Mouse (Mus musculus): Measurements from ENCODE around the gene Eno3. TPM values are rescaled to one million over a fixed set of nuclear protein-coding genes. Genes with fewer than 3 reads are reported as not detected.
A peak's percentile ranks its signal among the peaks of the same experiment; 100 is the strongest.

Eno3 gene
- polyA plus RNA-seq, 1 experiment from 2014 or later = 468 TPM

- Histone ChIP-seq H3K36me3 (ENCODE audit: control insufficient read depth, insufficient read depth, low read length) (peaks cover 19% of the 10 kb centered on the region), H3K27me3 (ENCODE audit: control insufficient read depth, insufficient read depth, low read length) (no peaks in the 10 kb centered on the region), H3K4me1 (ENCODE audit: control insufficient read depth in 2 of 2, insufficient read depth in 2 of 2, low read length in 2 of 2) (peaks cover 16 to 31% of the 10 kb centered on the region in 2 experiments), H3K9ac (ENCODE audit: low read length) (peak within 1 kb of the TSS; percentile 98), H3K4me2 (ENCODE audit: low read length) (peak within 1 kb of the TSS; percentile 92), H3K27ac (replicated peaks in 1 of 2; ENCODE audit: control insufficient read depth in 1 of 2, insufficient read depth in 1 of 2, low read depth in 2 of 2, low read length in 2 of 2) (peak within 1 kb of the TSS; percentile 98 to 100), H3K4me3 (ENCODE audit: control insufficient read depth in 1 of 2, insufficient read depth in 1 of 2, low read depth in 1 of 2, low read length in 2 of 2) (peak within 1 kb of the TSS; percentile 93 to 97), H3K9me3 (ENCODE audit: control insufficient read depth, low read length) (no peaks in the 10 kb centered on the region)
- 2% methylated on average over 68 of the region's 69 CpGs for WGBS
- peak; percentile 89 for ATAC-seq (ENCODE audit: insufficient number of reproducible peaks, insufficient read depth, low FRiP score, low read depth)
Observed at GRCm38 (mm10) chr11:70699722-70700556, 42.9 kb downstream of the Eno3 start, which contains the start of the genes Inca1 and Kif1c. Gene Inca1 (minus strand): TSS chr11:70700155. Gene Kif1c (plus strand): TSS chr11:70700548.

DNA sequence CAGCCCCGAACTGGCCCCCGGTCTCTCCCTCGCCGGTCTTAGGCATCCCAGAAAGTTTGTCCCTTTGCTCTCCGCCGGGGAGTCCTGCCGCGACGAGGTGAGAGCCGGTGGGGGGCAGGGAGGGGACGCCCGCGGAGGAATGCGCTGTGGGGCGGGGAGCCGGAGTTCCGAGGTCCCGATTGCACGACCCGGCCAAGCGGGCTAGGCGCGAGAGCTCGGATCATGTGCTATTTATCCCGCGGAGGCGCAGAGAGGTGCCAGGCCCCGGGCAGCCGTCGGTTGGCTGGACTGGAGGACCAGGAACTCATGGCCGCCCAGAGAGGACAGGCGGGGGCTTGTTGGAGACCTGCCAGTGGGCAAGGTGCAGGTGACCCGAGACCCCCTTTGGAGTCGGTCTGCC is 43.6 kb downstream of the Eno3 start:
- WGBS = 0% methylated on average over 34 of the region's 34 CpGs
- Histone ChIP-seq H3K4me3 (ENCODE audit: control insufficient read depth in 1 of 2, insufficient read depth in 1 of 2, low read depth in 1 of 2, low read length in 2 of 2) (peak overlapping the region; percentile 93 to 97), H3K27ac (replicated peaks in 1 of 2; ENCODE audit: control insufficient read depth in 1 of 2, insufficient read depth in 1 of 2, low read depth in 2 of 2, low read length in 2 of 2) (peak overlapping the region; percentile 84 to 98), H3K4me1 (ENCODE audit: control insufficient read depth in 2 of 2, insufficient read depth in 2 of 2, low read length in 2 of 2) (peaks cover 16 to 31% of the 10 kb centered on the region in 2 experiments), H3K36me3 (ENCODE audit: control insufficient read depth, insufficient read depth, low read length) (peaks cover 26% of the 10 kb centered on the region), H3K9me3 (ENCODE audit: control insufficient read depth, low read length) (no peaks in the 10 kb centered on the region), H3K4me2 (ENCODE audit: low read length) (peak overlapping the region; percentile 92), H3K27me3 (ENCODE audit: control insufficient read depth, insufficient read depth, low read length) (no peaks in the 10 kb centered on the region), H3K9ac (ENCODE audit: low read length) (peak overlapping the region; percentile 98)
- ATAC-seq (ENCODE audit: insufficient number of reproducible peaks, insufficient read depth, low FRiP score, low read depth) = peak; percentile 42

GRCm38 (mm10) chr11:70701221-70701955 is 44.4 kb downstream of the Eno3 start:
- Histone ChIP-seq H3K4me2 (ENCODE audit: low read length) (peak overlapping the region; percentile 92), H3K4me3 (ENCODE audit: control insufficient read depth in 1 of 2, insufficient read depth in 1 of 2, low read depth in 1 of 2, low read length in 2 of 2) (peak overlapping the region; percentile 93 to 97), H3K9ac (ENCODE audit: low read length) (peak overlapping the region; percentile 98), H3K9me3 (ENCODE audit: control insufficient read depth, low read length) (no peaks in the 10 kb centered on the region), H3K27ac (replicated peaks in 1 of 2; ENCODE audit: control insufficient read depth in 1 of 2, insufficient read depth in 1 of 2, low read depth in 2 of 2, low read length in 2 of 2) (peak overlapping the region; percentile 84 to 98), H3K27me3 (ENCODE audit: control insufficient read depth, insufficient read depth, low read length) (no peaks in the 10 kb centered on the region), H3K4me1 (ENCODE audit: control insufficient read depth in 2 of 2, insufficient read depth in 2 of 2, low read length in 2 of 2) (peaks cover 16 to 31% of the 10 kb centered on the region in 2 experiments), H3K36me3 (ENCODE audit: control insufficient read depth, insufficient read depth, low read length) (peaks cover 34% of the 10 kb centered on the region)
- no peak for ATAC-seq (ENCODE audit: insufficient number of reproducible peaks, insufficient read depth, low FRiP score, low read depth)
- WGBS = 6% methylated on average over 10 of the region's 10 CpGs

- Histone ChIP-seq H3K9ac (ENCODE audit: low read length) (peak overlapping the region; percentile 98), H3K36me3 (ENCODE audit: control insufficient read depth, insufficient read depth, low read length) (peaks cover 41% of the 10 kb centered on the region), H3K4me2 (ENCODE audit: low read length) (peak overlapping the region; percentile 92), H3K27ac (replicated peaks in 1 of 2; ENCODE audit: control insufficient read depth in 1 of 2, insufficient read depth in 1 of 2, low read depth in 2 of 2, low read length in 2 of 2) (peak overlapping the region; percentile 64 to 98), H3K4me3 (ENCODE audit: control insufficient read depth in 1 of 2, insufficient read depth in 1 of 2, low read depth in 1 of 2, low read length in 2 of 2) (peak overlapping the region; percentile 93 to 97), H3K4me1 (ENCODE audit: control insufficient read depth in 2 of 2, insufficient read depth in 2 of 2, low read length in 2 of 2) (peaks cover 16 to 31% of the 10 kb centered on the region in 2 experiments), H3K9me3 (ENCODE audit: control insufficient read depth, low read length) (no peaks in the 10 kb centered on the region), H3K27me3 (ENCODE audit: control insufficient read depth, insufficient read depth, low read length) (no peaks in the 10 kb centered on the region)
- 46% methylated on average over 6 of the region's 6 CpGs for WGBS
- no peak for ATAC-seq (ENCODE audit: insufficient number of reproducible peaks, insufficient read depth, low FRiP score, low read depth)
Observed at GRCm38 (mm10) chr11:70701984-70702733, 45.2 kb downstream of the Eno3 start.

DNA sequence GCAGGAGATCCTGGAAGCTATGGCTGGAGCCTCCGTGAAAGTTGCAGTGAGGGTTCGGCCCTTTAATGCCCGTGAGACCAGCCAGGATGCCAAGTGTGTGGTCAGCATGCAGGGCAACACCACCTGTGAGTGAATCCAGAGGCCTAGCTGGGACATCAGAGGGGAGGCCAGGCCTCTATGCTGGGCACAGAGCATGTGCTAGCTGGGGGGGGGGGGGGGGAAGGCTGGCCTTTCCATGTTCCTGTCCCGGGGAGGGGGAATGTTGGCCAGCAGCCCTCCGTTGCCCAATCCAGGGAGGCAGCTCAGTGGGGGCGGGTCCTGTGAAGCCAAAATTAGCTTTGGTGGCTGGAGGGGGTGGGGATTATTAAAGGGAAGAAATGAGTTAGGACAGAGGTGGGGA is 45.8 kb downstream of the Eno3 start:
- peak overlapping the region; percentile 98 for H3K9ac ChIP-seq (ENCODE audit: low read length)
- peak overlapping the region; percentile 64 to 98 for H3K27ac ChIP-seq (replicated peaks in 1 of 2; ENCODE audit: control insufficient read depth in 1 of 2, insufficient read depth in 1 of 2, low read depth in 2 of 2, low read length in 2 of 2)
- H3K9me3 ChIP-seq (ENCODE audit: control insufficient read depth, low read length) = no peaks in the 10 kb centered on the region
- peaks cover 48% of the 10 kb centered on the region for H3K36me3 ChIP-seq (ENCODE audit: control insufficient read depth, insufficient read depth, low read length)
- peak overlapping the region; percentile 92 for H3K4me2 ChIP-seq (ENCODE audit: low read length)
- ATAC-seq (ENCODE audit: insufficient number of reproducible peaks, insufficient read depth, low FRiP score, low read depth) = 0 out of 2 replicates have a peak, but pooled peaks have one; percentile 14
- peaks cover 16 to 31% of the 10 kb centered on the region in 2 experiments for H3K4me1 ChIP-seq (ENCODE audit: control insufficient read depth in 2 of 2, insufficient read depth in 2 of 2, low read length in 2 of 2)
- H3K4me3 ChIP-seq (ENCODE audit: control insufficient read depth in 1 of 2, insufficient read depth in 1 of 2, low read depth in 1 of 2, low read length in 2 of 2) = peak overlapping the region in 1 of 2 experiments; percentile 93; a peak in 2 of 4 replicates
- WGBS = 26% methylated on average over 6 of the region's 6 CpGs
- H3K27me3 ChIP-seq (ENCODE audit: control insufficient read depth, insufficient read depth, low read length) = no peaks in the 10 kb centered on the region

DNA sequence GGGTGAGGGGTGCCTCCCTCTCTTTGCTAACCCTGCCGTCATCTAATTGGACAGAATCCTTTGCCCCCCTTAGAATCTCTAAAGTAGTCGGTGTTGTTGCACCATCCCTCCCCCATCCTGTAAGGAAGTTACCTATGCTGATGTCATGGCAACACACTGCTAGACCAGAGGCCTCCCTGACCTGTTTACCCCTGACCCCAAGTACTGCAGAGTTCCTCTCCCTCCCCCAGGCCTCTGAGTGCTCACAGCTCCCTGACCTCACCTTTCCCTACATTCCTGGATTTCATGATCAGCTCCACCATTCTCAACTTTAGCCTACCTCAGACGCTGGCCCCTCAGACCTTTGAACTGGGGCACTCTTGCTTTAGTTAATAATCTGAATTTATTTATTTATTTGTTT is 49.1 kb downstream of the Eno3 start:
- Histone ChIP-seq H3K36me3 (ENCODE audit: control insufficient read depth, insufficient read depth, low read length) (peaks cover 81% of the 10 kb centered on the region), H3K9ac (ENCODE audit: low read length) (no peak overlapping the region), H3K27ac (replicated peaks in 1 of 2; ENCODE audit: control insufficient read depth in 1 of 2, insufficient read depth in 1 of 2, low read depth in 2 of 2, low read length in 2 of 2) (no peak overlapping the region), H3K4me1 (ENCODE audit: control insufficient read depth in 2 of 2, insufficient read depth in 2 of 2, low read length in 2 of 2) (peaks cover 14 to 25% of the 10 kb centered on the region in 2 experiments), H3K4me3 (ENCODE audit: control insufficient read depth in 1 of 2, insufficient read depth in 1 of 2, low read depth in 1 of 2, low read length in 2 of 2) (no peak overlapping the region), H3K9me3 (ENCODE audit: control insufficient read depth, low read length) (no peaks in the 10 kb centered on the region), H3K27me3 (ENCODE audit: control insufficient read depth, insufficient read depth, low read length) (no peaks in the 10 kb centered on the region), H3K4me2 (ENCODE audit: low read length) (no peak overlapping the region)
- 76% methylated on average over 3 of the region's 3 CpGs for WGBS
- no peak for ATAC-seq (ENCODE audit: insufficient number of reproducible peaks, insufficient read depth, low FRiP score, low read depth)

GRCm38 (mm10) chr11:70711026-70711425 is 54.0 kb downstream of the Eno3 start:
- H3K27me3 ChIP-seq (ENCODE audit: control insufficient read depth, insufficient read depth, low read length) = no peaks in the 10 kb centered on the region
- H3K4me1 ChIP-seq (ENCODE audit: control insufficient read depth in 2 of 2, insufficient read depth in 2 of 2, low read length in 2 of 2) = no peaks in the 10 kb centered on the region
- H3K9ac ChIP-seq (ENCODE audit: low read length) = no peak overlapping the region
- no peak overlapping the region for H3K4me3 ChIP-seq (ENCODE audit: control insufficient read depth in 1 of 2, insufficient read depth in 1 of 2, low read depth in 1 of 2, low read length in 2 of 2)
- H3K36me3 ChIP-seq (ENCODE audit: control insufficient read depth, insufficient read depth, low read length) = peaks cover 90% of the 10 kb centered on the region
- WGBS = 94% methylated on average over 10 of the region's 10 CpGs
- H3K9me3 ChIP-seq (ENCODE audit: control insufficient read depth, low read length) = no peaks in the 10 kb centered on the region
- ATAC-seq (ENCODE audit: insufficient number of reproducible peaks, insufficient read depth, low FRiP score, low read depth) = no peak
- no peak overlapping the region for H3K27ac ChIP-seq (replicated peaks in 1 of 2; ENCODE audit: control insufficient read depth in 1 of 2, insufficient read depth in 1 of 2, low read depth in 2 of 2, low read length in 2 of 2)
- H3K4me2 ChIP-seq (ENCODE audit: low read length) = no peak overlapping the region
